Mouse (Mus musculus): ENCODE results near the gene Gna13. TPM values are rescaled to one million over a fixed set of nuclear protein-coding genes. Genes with fewer than 3 reads are reported as not detected.

Gna13 gene
- total RNA-seq, 1 experiment = 34.8 TPM

- in situ Hi-C loops (cut with MboI; ENCODE audit: low sequenced_read_pairs in 2 of 2, unreplicated experiment in 2 of 2) = loop anchor here (5.0 to 25.0 kb wide), 4 partner anchors 146 to 421 kb away; no protein-coding TSS in a partner anchor
- TF ChIP-seq MAFK (IDR thresholded peaks at IDR 0.05; ENCODE audit: insufficient read depth, low read depth, low read length) (no peak), ZC3H11A (IDR thresholded peaks at IDR 0.05; ENCODE audit: borderline replicate concordance, low read depth, low read length) (peak; percentile 89; the same call in 1 of the 2 replicates)
- peaks cover 5% of the 10 kb centered on the region; the same call in 1 of the 2 replicates for H3K36me3 ChIP-seq (ENCODE audit: control insufficient read depth, insufficient read depth, low read length, poor library complexity, severe bottlenecking)
- H3K9me3 ChIP-seq (ENCODE audit: control insufficient read depth, insufficient read depth, low read depth, low read length) = no peaks in the 10 kb centered on the region
- H3K27ac ChIP-seq (ENCODE audit: insufficient read depth, low read depth, low read length, poor library complexity, severe bottlenecking) = no peak overlapping the region
- no peak overlapping the region for H3K9ac ChIP-seq (ENCODE audit: insufficient read depth, low read depth, low read length, poor library complexity, severe bottlenecking)
- H3K4me1 ChIP-seq (ENCODE audit: control insufficient read depth in 2 of 2, insufficient read depth in 2 of 2, low read length in 2 of 2, poor library complexity in 1 of 2) = no peaks in the 10 kb centered on the region
- DNase-seq (ENCODE audit: low read depth, low spot score) = no peak
- no peak overlapping the region for H3K4me3 ChIP-seq (ENCODE audit: insufficient read depth in 1 of 2, low read depth in 1 of 2, low read length in 2 of 2, poor library complexity in 1 of 2, severe bottlenecking in 1 of 2)
Measured at GRCm38 (mm10) chr11:109441119-109441518, 78.5 kb downstream of the Gna13 start.

- H3K27ac ChIP-seq (ENCODE audit: insufficient read depth, low read depth, low read length, poor library complexity, severe bottlenecking) = no peak overlapping the region
- H3K9ac ChIP-seq (ENCODE audit: insufficient read depth, low read depth, low read length, poor library complexity, severe bottlenecking) = no peak overlapping the region
- no peaks in the 10 kb centered on the region for H3K9me3 ChIP-seq (ENCODE audit: control insufficient read depth, insufficient read depth, low read depth, low read length)
- TF ChIP-seq ZC3H11A (IDR thresholded peaks at IDR 0.05; ENCODE audit: borderline replicate concordance, low read depth, low read length) = no peak
- TF ChIP-seq CHD2 (IDR thresholded peaks at IDR 0.05; ENCODE audit: low read depth, low read length) = no peak
- TF ChIP-seq HCFC1 (IDR thresholded peaks at IDR 0.05; ENCODE audit: borderline replicate concordance, insufficient read depth, low read length) = no peak
- no peak for TF ChIP-seq MAFK (IDR thresholded peaks at IDR 0.05; ENCODE audit: insufficient read depth, low read depth, low read length)
- no peak for TF ChIP-seq ZNF384 (IDR thresholded peaks at IDR 0.05; ENCODE audit: low read depth, low read length)
- H3K4me1 ChIP-seq (ENCODE audit: control insufficient read depth in 2 of 2, insufficient read depth in 2 of 2, low read length in 2 of 2, poor library complexity in 1 of 2) = no peaks in the 10 kb centered on the region
- in situ Hi-C loops (cut with MboI; ENCODE audit: low sequenced_read_pairs in 2 of 2, unreplicated experiment in 2 of 2) = loop anchor here (5.0 to 25.0 kb wide), 4 partner anchors 145 to 420 kb away; no protein-coding TSS in a partner anchor
- H3K4me3 ChIP-seq (ENCODE audit: insufficient read depth in 1 of 2, low read depth in 1 of 2, low read length in 2 of 2, poor library complexity in 1 of 2, severe bottlenecking in 1 of 2) = no peak overlapping the region
- DNase-seq (ENCODE audit: low read depth, low spot score) = no peak
- H3K36me3 ChIP-seq (ENCODE audit: control insufficient read depth, insufficient read depth, low read length, poor library complexity, severe bottlenecking) = peaks cover 5% of the 10 kb centered on the region; the same call in 1 of the 2 replicates
Measured at GRCm38 (mm10) chr11:109442166-109442730, 79.6 kb downstream of the Gna13 start.

- Histone ChIP-seq H3K4me1 (ENCODE audit: control insufficient read depth in 2 of 2, insufficient read depth in 2 of 2, low read length in 2 of 2, poor library complexity in 1 of 2) (no peaks in the 10 kb centered on the region), H3K9me3 (ENCODE audit: control insufficient read depth, insufficient read depth, low read depth, low read length) (no peaks in the 10 kb centered on the region), H3K4me3 (ENCODE audit: insufficient read depth in 1 of 2, low read depth in 1 of 2, low read length in 2 of 2, poor library complexity in 1 of 2, severe bottlenecking in 1 of 2) (no peak overlapping the region), H3K36me3 (ENCODE audit: control insufficient read depth, insufficient read depth, low read length, poor library complexity, severe bottlenecking) (no peaks in the 10 kb centered on the region), H3K9ac (ENCODE audit: insufficient read depth, low read depth, low read length, poor library complexity, severe bottlenecking) (no peak overlapping the region), H3K27ac (ENCODE audit: insufficient read depth, low read depth, low read length, poor library complexity, severe bottlenecking) (no peak overlapping the region)
- TF ChIP-seq ZNF384 (IDR thresholded peaks at IDR 0.05; ENCODE audit: low read depth, low read length) = no peak
- no peak for TF ChIP-seq MAFK (IDR thresholded peaks at IDR 0.05; ENCODE audit: insufficient read depth, low read depth, low read length)
- no peak for TF ChIP-seq ZC3H11A (IDR thresholded peaks at IDR 0.05; ENCODE audit: borderline replicate concordance, low read depth, low read length)
- no peak for TF ChIP-seq CHD2 (IDR thresholded peaks at IDR 0.05; ENCODE audit: low read depth, low read length)
- no peak for TF ChIP-seq HCFC1 (IDR thresholded peaks at IDR 0.05; ENCODE audit: borderline replicate concordance, insufficient read depth, low read length)
- in situ Hi-C loops (cut with MboI; ENCODE audit: low sequenced_read_pairs in 2 of 2, unreplicated experiment in 2 of 2) = loop anchor here (5.0 to 25.0 kb wide), 4 partner anchors 144 to 419 kb away; no protein-coding TSS in a partner anchor
- DNase-seq (ENCODE audit: low read depth, low spot score) = no peak
Measured at GRCm38 (mm10) chr11:109443468-109444263, 81.0 kb downstream of the Gna13 start.

GRCm38 (mm10) chr11:109444600-109444999, 82.0 kb downstream of the Gna13 start:
- no peak for DNase-seq (ENCODE audit: low read depth, low spot score)

More at GRCm38 (mm10) chr11:109444600-109444999, 82.0 kb downstream of the Gna13 start:
- H3K36me3 ChIP-seq (ENCODE audit: control insufficient read depth, insufficient read depth, low read length, poor library complexity, severe bottlenecking) = no peaks in the 10 kb centered on the region
- no peak overlapping the region for H3K4me3 ChIP-seq (ENCODE audit: insufficient read depth in 1 of 2, low read depth in 1 of 2, low read length in 2 of 2, poor library complexity in 1 of 2, severe bottlenecking in 1 of 2)
- in situ Hi-C loops (cut with MboI; ENCODE audit: low sequenced_read_pairs in 2 of 2, unreplicated experiment in 2 of 2) = loop anchor here (5.0 to 25.0 kb wide), 4 partner anchors 143 to 418 kb away; no protein-coding TSS in a partner anchor
- 0 out of 2 replicates have a peak, but pooled peaks have one; percentile 5 for TF ChIP-seq ZC3H11A (IDR thresholded peaks at IDR 0.05; ENCODE audit: borderline replicate concordance, low read depth, low read length)
- no peak for TF ChIP-seq HCFC1 (IDR thresholded peaks at IDR 0.05; ENCODE audit: borderline replicate concordance, insufficient read depth, low read length)
- H3K9ac ChIP-seq (ENCODE audit: insufficient read depth, low read depth, low read length, poor library complexity, severe bottlenecking) = no peak overlapping the region
- H3K4me1 ChIP-seq (ENCODE audit: control insufficient read depth in 2 of 2, insufficient read depth in 2 of 2, low read length in 2 of 2, poor library complexity in 1 of 2) = no peaks in the 10 kb centered on the region
- H3K9me3 ChIP-seq (ENCODE audit: control insufficient read depth, insufficient read depth, low read depth, low read length) = no peaks in the 10 kb centered on the region
- no peak overlapping the region for H3K27ac ChIP-seq (ENCODE audit: insufficient read depth, low read depth, low read length, poor library complexity, severe bottlenecking)

All from ES-E14 (cell line).